Mouse (Mus musculus): ENCODE measurements around the gene Gm10282.
A peak's percentile ranks its signal among the peaks of the same experiment; 100 is the strongest.

Gm10282 gene

DNA sequence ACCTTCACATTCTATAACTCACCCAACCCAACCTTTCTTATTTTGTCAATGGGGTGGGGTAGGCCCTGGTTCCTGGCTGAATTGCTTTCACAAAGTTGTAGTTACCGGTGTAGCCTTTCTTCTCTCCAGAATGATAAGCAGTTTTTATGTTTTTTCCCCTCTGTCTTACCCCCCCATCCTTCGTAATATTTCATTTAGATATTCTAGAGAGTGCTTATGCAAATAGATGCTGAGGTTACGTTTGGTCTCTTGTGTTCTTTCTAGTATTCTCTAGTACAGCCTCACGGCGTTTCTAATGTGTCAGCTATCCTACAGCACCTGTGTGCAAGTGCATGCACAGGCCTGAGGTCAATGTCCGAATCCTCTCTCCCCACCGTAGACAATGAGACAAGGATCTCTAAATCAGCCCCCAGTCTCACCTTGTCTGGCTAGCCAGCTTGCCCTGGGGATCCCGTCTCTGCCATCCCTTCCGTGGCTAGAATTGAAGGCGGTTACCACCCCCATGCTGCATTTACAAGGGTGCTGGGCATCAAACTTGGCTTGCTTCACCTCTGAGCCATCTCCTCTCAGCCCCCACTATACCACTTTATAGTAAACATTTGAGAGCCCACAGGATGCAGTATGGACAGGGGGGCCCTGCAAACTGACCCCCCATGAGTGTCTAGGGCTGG lies 19.1 kb upstream of the Gm10282 start:
- no peak for DNase-seq (ENCODE audit: inconsistent ontology term)

DNA sequence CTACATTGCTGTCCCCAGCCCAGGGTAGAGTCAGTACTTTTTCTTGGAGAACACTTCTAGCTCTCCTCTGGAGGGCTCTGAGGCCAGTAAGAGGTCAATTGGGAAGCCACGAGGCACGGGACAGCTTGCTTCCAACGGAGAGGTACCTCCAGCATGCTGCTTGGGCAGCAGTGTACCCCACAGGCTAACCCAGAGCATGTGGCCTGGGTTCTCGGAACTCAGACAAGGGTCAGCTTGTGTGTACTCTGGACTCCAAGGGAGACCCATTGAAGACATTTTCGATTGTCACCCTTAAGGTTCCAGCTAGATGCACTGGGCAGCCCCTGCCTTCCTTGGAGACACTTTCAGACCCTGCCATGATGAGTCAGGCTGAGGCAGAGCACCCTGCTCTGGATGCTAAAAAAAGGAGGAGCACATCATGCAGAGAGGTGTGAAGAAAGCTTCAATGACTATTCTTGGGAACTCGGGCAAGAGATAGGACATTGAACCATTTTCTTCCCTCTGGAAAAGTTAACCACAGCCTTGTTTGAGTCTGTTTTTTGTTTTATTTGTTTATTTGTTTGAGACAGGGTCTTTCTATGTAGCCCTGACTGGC lies 18.2 kb upstream of the Gm10282 start:
- DNase-seq (ENCODE audit: inconsistent ontology term) = no peak

DNA sequence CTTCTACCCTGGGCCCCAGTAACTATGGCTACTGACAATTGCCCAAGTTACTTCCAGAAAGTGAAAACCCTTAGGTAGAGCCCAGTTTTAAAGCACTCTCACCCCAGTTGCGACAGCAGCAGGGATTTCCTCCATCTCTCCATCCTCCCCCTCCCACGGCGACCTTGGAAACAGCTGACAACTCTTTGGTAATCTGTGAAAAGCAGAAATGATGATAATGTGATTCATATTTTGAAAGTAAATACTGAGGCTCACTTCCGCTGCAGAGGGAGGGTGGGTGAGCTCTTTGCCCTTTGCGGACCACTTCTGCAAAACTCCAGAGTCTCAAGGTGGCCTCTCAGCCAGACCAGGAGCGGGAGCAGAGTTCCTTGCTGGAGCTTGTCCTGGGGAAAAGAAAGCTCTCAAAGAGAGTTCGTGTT lies 17.4 kb upstream of the Gm10282 start:
- DNase-seq (ENCODE audit: inconsistent ontology term) = no peak

DNA sequence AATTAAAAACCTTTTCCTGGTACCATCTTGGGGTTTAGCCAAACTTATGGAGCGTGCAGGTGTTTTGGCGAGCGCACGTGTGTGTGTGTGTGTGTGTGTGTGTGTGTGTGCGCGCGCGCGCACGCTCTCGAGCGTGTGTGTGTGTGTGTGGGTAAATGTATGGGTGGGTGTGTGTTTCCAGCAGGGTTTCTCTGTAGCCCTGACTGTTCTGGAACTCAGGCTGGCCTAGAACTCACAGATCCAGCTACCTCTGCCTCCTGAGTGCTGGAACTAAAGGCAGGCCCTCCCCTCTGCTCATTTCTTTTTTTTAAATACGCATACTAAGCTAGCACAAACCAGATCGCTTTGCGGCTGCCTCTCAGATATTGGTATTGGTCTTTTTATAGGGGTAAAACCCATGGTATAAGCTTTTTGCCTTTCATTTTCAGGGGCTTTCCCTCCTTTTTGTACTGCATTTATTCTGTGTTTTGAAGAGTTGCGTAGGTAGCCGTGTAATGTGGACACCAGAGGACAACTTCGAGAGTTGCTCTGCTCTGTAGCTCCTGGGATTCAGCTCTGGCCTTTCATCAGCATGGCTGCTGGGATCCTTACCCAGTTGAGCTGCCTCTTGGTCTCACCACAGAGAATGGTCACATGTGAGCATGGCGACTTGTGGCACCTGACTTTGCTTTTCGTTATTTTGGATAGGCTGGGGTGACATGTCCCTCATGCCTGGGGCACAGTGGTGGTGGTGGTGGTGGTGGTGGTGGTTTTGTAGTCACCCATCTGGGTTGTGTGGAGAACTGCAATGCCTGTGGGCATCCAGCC lies 16.8 kb upstream of the Gm10282 start:
- DNase-seq (ENCODE audit: inconsistent ontology term) = no peak

DNA sequence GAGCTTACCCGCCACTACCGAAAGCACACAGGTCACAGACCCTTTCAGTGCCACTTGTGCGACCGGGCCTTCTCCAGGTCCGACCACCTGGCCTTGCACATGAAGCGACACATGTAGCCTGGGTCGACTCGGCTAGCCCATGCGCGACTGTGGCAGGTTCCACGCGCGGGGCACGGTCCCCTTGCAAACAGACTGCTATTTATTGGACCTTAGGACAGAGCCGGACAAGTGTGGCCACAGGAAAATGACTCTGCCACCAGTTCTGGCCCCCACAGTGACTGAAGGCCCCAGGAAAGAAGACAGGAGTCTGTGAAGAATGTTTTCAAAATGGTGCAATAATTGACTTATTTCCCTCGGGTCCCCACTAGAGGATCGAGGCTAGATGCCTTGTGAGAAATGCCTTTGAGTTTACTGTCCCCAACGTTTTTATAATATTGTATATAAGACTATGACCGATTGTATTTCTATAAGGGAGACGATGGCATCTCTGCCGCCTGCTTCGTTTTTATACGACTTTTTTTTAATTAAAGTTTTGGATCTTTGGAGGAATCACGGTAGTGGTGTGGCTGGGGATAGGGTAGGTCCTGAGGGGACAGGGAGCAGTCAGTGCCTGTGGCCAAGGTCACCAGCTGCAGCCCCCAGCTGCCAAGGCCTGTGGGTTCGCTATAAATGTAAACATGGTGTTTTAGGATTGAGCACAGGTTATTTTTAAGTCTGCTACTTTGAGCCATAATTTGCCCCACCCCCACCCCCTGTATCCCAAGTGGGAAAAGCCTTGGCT lies 15.9 kb upstream of the Gm10282 start:
- no peak for DNase-seq (ENCODE audit: inconsistent ontology term)

DNA sequence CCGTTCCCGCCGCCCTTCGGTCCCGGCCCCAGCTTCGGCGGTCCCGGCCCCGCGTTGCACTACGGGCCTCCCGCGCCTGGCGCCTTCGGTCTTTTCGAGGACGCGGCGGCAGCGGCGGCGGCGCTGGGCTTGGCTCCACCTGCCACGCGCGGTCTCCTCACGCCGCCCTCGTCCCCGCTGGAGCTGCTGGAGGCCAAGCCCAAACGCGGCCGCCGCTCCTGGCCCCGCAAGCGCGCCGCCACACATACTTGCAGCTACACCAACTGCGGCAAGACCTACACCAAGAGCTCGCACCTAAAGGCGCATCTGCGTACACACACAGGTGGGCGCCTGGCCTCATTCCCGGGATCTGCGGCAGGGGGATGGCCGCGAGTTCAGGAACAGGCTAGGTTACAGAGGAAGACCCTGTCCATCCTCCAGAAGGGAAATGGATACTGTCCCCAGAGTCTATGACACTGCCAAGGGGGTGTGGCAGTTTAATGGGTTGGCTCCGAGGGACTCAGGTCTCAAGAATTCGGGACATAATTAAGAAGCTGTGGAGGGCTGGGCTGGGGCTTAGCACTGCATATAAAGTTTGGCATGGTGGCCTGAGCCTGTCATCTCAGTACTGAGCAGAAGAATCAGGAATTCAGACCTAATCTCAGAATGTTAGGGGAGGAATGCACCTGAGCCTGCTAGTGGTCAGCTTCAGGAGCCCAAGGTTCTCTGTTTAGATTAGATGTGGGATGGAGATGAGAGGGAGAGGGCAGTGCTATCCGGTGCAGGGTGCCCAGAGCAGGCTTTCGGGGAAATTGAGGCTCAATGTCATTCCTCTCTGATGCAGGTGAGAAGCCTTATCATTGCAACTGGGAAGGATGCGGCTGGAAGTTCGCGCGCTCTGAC lies 15.1 kb upstream of the Gm10282 start:
- DNase-seq (ENCODE audit: inconsistent ontology term) = peak; percentile 20

DNA sequence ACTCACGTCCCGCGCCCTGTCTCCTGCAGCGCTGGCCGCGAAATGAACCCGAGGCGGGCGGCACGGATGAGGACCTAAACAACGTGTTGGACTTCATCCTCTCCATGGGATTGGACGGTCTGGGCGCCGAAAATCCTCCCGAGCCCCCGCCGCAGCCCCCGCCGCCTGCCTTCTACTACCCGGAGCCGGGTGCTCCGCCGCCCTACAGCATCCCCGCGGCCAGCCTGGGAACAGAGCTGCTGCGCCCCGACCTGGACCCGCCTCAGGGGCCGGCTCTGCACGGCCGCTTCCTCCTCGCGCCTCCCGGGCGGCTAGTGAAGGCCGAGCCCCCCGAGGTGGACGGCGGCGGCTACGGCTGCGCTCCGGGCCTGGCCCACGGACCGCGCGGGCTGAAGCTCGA lies 14.3 kb upstream of the Gm10282 start:
- no peak for DNase-seq (ENCODE audit: inconsistent ontology term)

DNA sequence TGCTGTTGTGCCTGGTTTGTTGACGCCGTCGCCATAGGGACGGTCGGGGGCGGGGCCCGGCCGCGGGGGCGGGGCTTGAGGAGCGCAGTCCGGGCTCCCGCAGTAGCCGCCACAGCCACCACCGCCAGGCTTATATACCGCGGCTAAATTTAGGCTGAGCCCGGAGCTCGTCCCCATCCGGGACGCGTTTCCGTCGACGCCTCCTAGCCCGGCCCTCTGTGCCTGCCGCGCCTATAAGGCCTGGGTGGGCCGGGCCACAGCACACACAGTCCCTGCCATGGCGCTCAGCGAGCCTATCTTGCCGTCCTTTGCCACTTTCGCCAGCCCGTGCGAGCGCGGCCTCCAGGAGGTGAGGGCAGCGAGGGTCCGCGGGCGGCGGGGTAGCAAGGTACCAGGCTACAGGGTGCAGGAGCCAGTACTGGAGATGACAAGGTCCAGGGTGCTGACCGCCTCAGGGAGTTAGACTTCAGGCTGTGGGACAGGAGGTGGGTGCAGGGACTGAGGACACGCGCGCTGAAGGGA lies 13.8 kb upstream of the Gm10282 start, which contains the start of gene Klf2:
Klf2 (plus strand) TSS at position 233 of the 522 bp plus-strand sequence.
- peak; percentile 96 for DNase-seq (ENCODE audit: inconsistent ontology term)

DNA sequence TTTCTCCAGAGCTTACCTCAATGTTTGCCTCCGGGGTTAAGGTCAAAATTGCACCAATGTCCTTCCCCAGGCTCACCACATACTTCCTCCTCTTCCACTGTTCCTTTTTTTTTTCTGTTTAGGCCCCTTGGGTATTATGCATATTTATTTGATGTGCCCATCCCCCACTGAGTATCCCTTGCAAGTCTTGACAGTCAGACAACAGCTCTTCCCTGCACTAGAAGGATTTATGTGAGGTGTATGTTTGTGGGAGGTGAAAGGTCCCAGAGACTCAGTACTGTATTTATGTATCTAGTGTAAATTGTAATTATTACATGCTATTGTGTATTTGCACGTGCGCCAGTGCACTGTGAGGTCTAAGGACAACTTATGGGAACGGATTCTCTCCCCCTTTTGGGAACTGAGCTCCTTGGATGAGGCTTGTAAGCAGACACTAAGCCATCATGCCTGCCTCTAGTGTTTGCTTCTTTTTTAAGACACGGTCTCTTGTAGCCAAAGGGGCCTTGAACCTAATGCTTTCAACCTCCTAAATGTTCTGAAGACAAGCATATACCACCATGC lies 12.8 kb upstream of the Gm10282 start:
- no peak for DNase-seq (ENCODE audit: inconsistent ontology term)

DNA sequence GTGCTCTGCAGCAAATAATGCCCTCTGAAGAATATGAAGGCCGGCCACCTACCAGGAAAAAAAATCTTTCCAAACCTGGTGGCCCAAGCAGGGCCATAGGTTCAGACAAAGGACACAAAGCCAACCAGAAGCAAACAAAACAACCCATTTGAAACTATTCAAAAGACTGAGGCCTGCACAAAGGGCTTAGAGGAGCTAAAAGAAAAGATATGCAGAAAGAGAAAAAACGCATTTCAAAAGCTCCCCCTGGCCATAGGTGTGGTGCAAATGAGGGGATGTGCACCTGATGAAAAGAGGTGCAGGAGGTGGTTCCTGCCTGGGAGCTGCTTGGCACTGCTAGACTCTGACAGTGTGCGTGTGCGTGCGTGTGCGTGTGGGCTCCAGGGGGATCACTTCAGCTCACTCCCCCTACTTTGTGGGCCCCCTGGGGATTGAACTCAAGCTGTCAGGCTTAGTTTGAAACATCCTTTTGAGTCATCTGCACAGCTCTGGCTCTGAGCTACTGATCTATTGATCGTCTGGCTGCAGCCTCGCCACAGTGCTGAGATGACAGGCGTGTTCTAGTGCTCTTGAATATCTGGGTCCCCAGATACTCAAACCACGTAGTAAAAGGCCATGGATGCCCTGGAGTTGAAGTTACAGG lies 11.1 kb upstream of the Gm10282 start:
- DNase-seq (ENCODE audit: inconsistent ontology term) = no peak

DNA sequence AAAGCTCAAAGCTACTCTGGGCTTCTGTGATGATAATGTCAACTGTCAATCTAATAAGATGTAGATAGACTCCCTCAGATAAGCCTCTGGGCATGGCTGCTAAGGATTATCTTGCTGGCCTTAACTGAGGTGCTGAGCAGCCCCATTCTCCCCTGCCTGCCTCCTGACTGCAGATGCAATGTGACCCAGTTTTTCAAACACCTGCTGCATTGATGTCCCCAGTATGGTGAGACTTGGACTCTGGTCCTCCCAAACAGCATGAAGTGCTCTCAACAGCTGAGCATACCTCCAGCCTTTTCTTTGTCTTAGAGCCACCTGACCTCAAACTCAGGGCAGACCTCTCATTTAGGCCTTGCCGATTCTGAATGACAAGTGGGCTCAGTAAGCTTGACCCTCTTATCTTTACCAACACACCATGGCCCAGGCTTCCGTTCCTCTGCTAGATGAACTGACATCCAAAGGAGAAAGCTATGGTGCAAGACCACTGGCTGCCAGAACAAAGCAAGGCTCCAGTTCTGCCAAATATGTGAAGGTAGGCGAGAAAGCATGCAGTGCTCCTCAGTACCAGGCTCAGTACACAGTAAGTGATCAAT lies 8.0 kb upstream of the Gm10282 start:
- DNase-seq (ENCODE audit: inconsistent ontology term) = no peak

DNA sequence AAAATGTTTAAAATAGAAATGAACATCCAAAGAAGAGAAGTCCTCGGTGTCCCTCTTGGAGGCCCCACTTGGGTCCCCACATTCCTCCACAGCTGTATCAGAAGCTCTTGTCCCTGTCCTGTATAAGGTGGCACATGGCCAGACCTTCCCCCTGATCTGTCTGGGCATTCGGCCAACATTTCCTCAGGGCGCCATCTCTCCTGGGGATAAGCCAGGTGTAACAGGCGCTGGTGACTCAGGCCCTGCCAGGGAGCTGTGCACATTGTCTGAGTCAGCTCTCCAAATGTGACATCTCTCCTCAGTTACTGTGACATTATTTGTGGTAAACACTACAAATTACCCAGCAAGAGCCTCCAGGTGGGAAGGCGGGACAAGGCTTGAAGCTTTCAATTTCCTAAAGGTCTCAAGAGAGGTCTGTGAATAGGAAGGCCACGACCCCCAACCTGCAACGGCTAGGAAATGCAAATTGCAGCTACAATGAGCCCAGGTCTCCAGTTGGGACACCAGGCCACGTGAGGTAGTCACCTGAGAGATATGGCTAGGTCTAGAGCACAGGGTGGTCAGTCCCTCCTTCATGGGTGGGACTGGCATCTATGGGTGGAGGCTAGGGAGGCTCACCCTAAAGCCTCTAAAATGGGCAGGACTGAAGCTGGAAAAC lies 5.9 kb upstream of the Gm10282 start:
- peak; percentile 66 for DNase-seq (ENCODE audit: inconsistent ontology term)

DNA sequence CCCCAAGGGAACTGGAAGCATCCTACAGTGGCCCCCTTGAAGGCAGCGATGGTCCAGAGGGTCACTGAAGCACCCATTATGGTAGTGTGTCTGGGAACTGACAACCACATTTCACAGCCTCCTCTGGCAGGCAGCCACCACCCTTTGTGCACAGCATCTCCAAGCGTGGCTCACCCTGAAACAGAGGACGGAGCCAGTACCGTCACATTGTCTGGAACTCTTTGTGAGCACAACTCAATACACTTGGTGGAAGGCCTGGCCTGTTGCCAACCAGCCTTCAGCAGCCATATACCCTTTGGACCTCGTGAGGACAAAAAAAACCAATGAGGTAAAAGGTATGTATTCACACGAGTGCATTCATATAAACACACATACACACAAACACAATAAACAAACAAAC lies 3.2 kb upstream of the Gm10282 start:
- DNase-seq (ENCODE audit: inconsistent ontology term) = no peak

DNA sequence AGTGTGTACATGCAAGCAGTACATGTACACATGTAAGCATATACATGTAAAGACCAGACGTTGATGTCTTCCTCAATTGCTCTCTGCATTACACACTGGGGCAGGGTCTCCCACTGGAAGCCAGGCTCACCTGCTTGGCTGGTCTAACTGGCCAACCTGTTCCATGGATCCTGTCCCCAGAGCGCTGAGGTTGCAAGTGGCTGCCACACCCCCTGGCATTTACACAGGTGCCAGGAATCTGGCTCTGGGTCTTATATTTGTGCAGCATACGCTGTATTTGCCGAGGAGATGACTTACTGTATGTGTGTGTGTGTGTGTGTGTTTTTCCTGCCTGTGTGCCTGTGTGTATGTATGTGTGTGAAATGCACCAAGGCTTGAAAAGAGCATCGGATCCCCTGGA lies 1.9 kb upstream of the Gm10282 start:
- no peak for DNase-seq (ENCODE audit: inconsistent ontology term)

DNA sequence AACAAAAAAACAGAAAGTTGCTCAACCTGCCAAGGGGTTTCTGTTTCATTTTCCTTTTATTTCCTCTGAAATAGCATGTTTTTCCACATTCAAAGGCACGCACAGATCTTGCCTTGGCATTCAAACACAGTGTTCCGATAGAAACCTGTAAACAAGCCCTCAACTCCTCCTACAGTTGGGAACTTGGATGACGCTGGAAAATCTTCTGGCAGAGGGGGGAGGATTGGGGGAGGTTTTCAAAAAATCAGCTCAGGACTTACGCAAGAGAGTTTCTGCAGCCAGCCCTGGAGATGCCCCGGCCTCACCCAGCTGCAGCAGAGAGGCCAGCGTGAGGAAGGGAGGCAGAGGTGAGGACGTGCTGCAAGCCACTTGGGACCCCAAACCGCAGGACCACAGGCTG lies 1.4 kb downstream of the Gm10282 start:
- DNase-seq (ENCODE audit: inconsistent ontology term) = peak; percentile 54

DNA sequence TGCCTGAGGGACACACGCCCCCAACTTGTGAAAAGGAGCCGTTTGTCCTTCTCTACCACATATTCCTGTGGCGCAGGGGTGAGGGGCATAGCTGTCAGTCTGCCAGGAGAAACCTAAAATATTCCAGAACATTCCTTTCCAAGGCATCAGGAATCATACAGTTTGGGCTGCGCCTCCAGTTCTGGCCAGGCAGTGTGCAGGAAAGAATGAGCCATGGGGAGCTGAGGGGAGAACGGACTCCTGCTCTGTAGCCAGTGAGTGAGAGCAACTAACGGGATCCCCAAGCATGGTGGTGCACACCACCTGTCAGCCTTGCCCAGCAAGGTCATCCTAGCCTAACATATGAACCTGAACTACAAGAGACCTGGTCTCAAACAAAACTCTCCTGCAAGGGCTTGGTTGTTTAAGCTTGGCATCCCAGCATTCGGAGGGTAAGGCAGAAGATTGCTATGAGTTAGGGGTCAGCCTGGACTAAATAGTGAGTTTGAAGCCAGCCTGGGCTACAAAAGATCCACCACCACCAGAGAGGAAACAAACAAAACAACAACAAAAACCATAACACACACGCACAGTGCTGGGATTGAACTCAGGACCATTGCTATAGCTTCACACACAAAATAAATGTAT lies 2.0 kb downstream of the Gm10282 start:
- DNase-seq (ENCODE audit: inconsistent ontology term) = peak; percentile 24

DNA sequence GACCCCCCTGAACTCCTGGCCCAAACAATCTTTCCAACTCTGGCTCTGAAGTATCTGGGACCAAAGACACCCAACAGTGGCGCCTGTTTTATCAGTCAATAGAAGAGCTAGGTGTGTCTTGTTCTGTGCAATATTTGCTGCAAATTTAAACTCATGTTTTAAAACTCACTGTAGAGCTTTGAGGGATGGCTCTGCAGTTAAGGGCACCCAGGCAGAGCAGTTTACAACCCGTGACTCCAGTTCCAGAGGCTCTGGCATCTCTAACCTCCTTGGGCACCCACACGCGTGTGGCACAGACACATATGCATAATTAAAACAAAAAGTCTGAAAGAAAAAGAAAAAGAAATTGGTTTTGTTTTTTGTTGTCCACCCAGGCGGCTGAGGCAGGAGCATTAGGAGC lies 3.6 kb downstream of the Gm10282 start:
- no peak for DNase-seq (ENCODE audit: inconsistent ontology term)

DNA sequence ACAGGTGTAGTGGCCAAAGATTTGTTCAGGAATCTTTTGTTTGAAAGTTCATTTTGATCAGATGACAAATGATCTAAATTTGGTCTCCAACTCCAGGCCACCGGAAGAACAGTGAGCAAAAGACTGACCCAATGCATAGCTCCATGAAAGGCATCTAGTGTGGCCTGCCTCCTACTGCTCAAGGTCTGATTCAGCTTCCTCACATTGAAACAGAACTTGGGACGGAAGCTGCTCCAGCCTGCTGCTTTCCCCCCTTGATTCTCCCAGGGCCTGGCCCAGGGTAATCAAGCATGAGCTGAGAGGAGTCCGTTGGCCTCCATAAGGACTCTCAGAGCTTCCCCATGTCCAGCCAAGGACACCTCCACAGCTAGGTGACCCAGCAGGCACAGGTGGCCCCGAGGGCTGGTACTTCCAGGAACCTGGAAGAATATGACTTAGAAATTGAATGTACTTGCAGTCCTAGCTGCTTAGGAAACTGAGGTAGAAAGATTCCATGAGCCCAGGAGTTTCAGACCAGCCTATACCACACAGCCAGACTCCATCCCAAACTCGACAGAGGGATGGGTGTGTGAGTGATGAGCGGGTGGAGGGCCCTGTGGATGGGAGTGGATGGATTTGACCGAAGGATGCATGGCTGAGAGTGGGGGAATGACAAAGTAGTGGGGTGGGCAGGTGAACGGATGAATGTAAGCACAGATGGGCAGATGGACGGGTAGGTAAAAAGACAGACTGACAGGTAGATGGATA lies 4.2 kb downstream of the Gm10282 start:
- no peak for DNase-seq (ENCODE audit: inconsistent ontology term)

Data from Muller cell, postnatal 12 days (primary cell).